Mouse (Mus musculus) layer of hippocampus, adult 2 months (tissue): ENCODE measurements at regions not wholly inside any gene's neighbourhood (a gene's known extent, or its start where the extent isn't known, plus 50 kb on each side); places are given as distances from the start of the nearest gene placed in this dataset.

Experiments
- DNase-seq, 2 experiments: peaks; one replicate each; pipeline ENCODE4 v3.0.0; 2022; ENCODE audit warnings: low spot score in 2 of 2
- H3K27ac ChIP-seq: fragments of 200-600 bp; 2 replicates; pipeline ENCODE4 v1.8.1; 2022
- H3K4me3 ChIP-seq: fragments of 200-600 bp; 2 replicates; pipeline ENCODE4 v1.8.1; 2022; ENCODE audit warnings: mild to moderate bottlenecking
- CTCF ChIP-seq: fragments of 200-600 bp; conservative IDR thresholded peaks from 2 replicates; pipeline ENCODE4 v1.8.1; 2022; ENCODE audit warnings: antibody characterized with exemption, mild to moderate bottlenecking, moderate library complexity

GRCm38 (mm10) chr4:152729421-152729820, 251.8 kb upstream of the Kcnab2 start:
- no peak for DNase-seq
- TF ChIP-seq CTCF: no peak
- Histone ChIP-seq H3K27ac (no peak overlapping the region), H3K4me3 (no peak overlapping the region)

- no peak for TF ChIP-seq CTCF
- DNase-seq: peak; percentile 14 to 57
- Histone ChIP-seq H3K4me3 (no peak overlapping the region), H3K27ac (peak overlapping the region; percentile 43)
Measured at GRCm38 (mm10) chr4:152725881-152726280, 248.2 kb upstream of the Kcnab2 start.

DNA sequence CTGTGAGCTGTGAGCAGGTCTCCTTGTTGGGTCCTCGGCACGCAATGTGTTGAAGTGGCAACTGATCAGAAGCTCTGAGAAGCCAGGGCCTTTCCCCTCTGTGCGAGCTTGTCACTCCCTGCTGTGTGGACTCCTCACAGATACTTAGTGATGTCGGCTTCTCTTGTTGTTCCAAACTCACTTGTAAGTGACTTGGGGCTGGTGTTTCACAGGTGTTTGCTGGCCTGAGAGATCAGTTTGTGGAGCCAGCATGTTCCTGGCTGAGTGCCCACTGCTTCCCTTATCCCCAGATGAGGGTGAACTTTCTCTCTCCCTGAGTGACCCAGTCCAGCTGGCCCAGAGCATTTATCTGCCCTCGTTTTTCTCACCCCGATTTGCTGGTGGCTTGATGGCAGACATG, 247.8 kb upstream of the Kcnab2 start:
- DNase-seq: no peak

DNA sequence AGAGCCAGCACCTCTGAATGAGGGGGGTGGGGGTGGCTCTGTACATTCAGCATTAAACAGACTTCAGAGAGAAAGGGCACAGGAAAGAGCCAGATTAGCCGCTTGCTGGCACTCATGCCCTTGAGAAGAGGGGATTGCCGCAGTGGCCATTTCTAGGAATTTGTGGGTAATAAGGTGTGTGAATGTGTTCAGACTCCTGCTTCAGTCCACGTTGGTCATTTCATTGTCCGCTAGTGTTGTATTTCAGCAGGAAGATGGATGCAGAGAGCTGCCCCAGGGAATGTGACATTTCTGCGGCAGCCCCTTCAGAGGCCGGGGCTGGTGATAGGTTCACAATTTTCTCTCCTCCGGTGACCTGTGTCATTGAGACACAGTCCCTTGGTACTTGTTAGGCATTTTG, 247.1 kb upstream of the Kcnab2 start:
- no peak for TF ChIP-seq CTCF
- Histone ChIP-seq H3K27ac (peak overlapping the region; percentile 43; the same call in 1 of the 2 replicates), H3K4me3 (no peak overlapping the region)
- no peak for DNase-seq

More for the DNA sequence above, 247.8 kb upstream of the Kcnab2 start:
- Histone ChIP-seq H3K4me3 (no peak overlapping the region), H3K27ac (peak overlapping the region; percentile 43)
- TF ChIP-seq CTCF: no peak

- H3K27ac ChIP-seq: no peak overlapping the region
- no peak for TF ChIP-seq CTCF
- H3K4me3 ChIP-seq: no peak overlapping the region
- DNase-seq: no peak
Measured at GRCm38 (mm10) chr4:152724026-152724425, 246.4 kb upstream of the Kcnab2 start.

DNA sequence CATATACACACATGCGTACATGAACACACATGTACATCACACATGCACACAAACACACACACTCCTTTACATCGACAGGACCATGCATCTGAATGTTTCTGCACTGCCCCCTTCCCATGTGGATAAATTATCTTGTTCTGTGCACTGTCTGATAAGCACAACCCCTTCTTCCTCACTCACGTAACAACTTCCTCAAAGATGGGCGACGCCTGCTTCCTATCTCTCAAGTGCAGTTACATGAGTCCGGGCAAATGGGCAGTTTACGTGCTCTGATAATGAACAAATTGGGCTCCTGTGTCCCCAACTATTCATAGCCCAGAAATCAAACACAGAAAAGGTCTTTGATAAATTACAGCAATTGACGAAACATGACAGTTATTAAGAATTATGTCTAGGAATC, 242.9 kb upstream of the Kcnab2 start:
- no peak overlapping the region for H3K27ac ChIP-seq
- DNase-seq: no peak
- H3K4me3 ChIP-seq: no peak overlapping the region
- TF ChIP-seq CTCF: no peak

DNA sequence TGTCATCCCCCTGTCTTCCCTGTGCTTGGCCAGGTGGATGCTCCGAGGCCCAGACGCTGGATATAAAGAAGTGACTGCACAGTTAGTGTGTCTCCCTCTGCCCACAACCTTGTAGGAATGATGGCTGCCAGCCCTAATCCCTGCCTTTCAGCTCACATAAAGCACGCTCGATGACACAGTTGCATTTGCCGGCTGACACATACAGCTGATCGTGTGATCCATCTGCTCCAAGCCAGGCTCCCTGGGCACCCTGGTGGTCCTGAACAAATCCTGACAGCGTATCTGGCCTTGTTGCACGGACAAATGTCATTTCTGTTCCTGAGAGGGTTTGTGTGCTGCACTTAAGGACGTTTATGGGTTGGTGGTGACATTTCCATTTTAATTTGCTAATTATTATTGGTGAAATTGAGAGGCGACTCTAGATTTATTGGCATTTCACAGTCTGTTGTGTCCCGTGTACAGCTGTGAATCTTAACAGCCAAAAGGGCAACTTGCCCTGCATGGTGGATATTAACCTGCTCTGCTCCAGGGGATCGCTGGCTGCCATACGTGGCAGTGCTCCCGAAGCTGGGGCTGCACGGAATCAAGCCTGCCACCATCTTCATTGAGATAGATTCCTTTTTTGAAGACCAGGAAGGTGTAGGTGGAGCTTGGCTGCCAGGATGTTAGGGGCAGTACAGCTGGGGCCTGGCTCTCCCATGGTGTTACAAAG, 241.9 kb upstream of the Kcnab2 start:
- no peak for DNase-seq
- no peak overlapping the region for H3K4me3 ChIP-seq
- H3K27ac ChIP-seq: no peak overlapping the region
- no peak for TF ChIP-seq CTCF

DNA sequence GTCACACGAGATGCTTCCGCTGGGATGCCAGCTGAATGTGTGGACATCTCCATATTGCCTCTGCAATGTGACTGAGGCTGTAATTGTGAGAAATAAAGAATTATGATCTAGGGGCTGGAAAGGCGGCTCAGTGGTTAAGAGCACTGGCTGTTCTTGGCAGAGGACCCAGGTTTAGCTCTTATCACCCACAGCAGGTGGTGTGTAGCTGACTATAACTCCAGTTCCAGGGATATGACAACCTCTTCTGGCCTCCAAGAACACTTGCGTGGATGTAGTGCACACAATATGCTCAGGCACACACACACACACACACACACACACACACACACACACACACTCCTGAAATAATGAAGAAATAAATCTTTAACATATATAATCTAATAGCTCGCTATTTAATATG, 232.7 kb upstream of the Kcnab2 start:
- TF ChIP-seq CTCF: no peak
- no peak overlapping the region for H3K27ac ChIP-seq
- no peak for DNase-seq
- no peak overlapping the region for H3K4me3 ChIP-seq

- peak; percentile 70 for TF ChIP-seq CTCF
- Histone ChIP-seq H3K27ac (no peak overlapping the region), H3K4me3 (no peak overlapping the region)
- DNase-seq: no peak
Measured at GRCm38 (mm10) chr4:152700217-152700616, 222.5 kb upstream of the Kcnab2 start.

GRCm38 (mm10) chr4:152697247-152697960, 219.7 kb upstream of the Kcnab2 start:
- Histone ChIP-seq H3K4me3 (no peak overlapping the region), H3K27ac (0 out of 2 replicates have a peak overlapping the region, but pooled peaks have one; percentile 43)
- DNase-seq: peak in 1 of 2 experiments; percentile 10
- TF ChIP-seq CTCF: no peak

DNA sequence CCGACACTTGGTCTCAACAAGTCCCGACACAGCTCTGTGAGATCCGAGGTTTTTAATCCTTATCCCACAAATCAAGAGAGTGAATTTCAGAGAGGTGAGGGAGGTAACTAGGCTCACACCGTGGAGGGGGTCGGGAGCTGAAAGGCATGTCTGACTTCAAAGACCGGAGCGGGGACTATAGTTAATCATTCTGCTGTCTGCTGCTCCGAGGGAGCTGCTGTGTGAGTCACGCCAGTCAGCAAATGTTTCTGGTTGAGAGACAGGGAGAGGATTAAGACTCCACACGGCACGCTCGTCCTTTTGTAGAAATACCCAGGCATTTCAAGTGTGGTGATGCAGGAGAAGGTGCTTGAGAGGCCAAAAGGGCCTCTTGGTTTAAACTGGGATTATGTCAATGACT, 214.1 kb upstream of the Kcnab2 start:
- peak in 1 of 2 experiments; percentile 20 for DNase-seq
- Histone ChIP-seq H3K27ac (no peak overlapping the region), H3K4me3 (no peak overlapping the region)
- TF ChIP-seq CTCF: no peak

GRCm38 (mm10) chr4:152691302-152691701, 213.6 kb upstream of the Kcnab2 start:
- no peak overlapping the region for H3K4me3 ChIP-seq
- DNase-seq: peak; percentile 16 to 34
- no peak overlapping the region for H3K27ac ChIP-seq
- TF ChIP-seq CTCF: no peak

GRCm38 (mm10) chr4:152690766-152691165, 213.1 kb upstream of the Kcnab2 start:
- no peak for DNase-seq

GRCm38 (mm10) chr4:152689831-152690230, 212.2 kb upstream of the Kcnab2 start:
- no peak for DNase-seq
- TF ChIP-seq CTCF: peak; percentile 67
- no peak overlapping the region for H3K27ac ChIP-seq

More at GRCm38 (mm10) chr4:152690766-152691165, 213.1 kb upstream of the Kcnab2 start:
- Histone ChIP-seq H3K4me3 (no peak overlapping the region), H3K27ac (no peak overlapping the region)
- no peak for TF ChIP-seq CTCF

More at GRCm38 (mm10) chr4:152689831-152690230, 212.2 kb upstream of the Kcnab2 start:
- no peak overlapping the region for H3K4me3 ChIP-seq
